Mouse (Mus musculus): ENCODE measurements at regions not wholly inside any gene's neighbourhood (a gene's known extent, or its start where the extent isn't known, plus 50 kb on each side); places are given as distances from the start of the nearest gene placed in this dataset.

DNA sequence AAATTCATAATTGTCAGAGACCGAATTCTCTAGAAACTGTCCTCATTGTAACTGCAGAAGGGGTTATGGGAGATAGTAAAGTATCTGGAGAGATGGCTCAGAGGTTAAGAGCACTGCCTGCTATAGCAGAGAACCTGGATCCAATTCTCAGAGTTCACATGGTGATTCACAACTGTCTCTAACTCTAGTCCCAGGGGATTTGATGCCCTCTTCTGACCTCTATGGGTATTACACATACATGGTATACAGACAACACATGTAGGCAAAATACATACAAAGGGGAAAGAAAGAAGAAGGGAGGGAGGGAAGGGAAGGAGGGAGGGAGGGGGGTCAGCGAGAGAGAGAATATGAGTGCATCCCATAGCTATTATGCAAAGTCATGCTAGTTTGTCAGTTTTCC is 222.8 kb upstream of the Usp24 start:
- H3K4me1 ChIP-seq (ENCODE audit: control insufficient read depth, insufficient read depth, low read length) = no peaks in the 10 kb centered on the region

DNA sequence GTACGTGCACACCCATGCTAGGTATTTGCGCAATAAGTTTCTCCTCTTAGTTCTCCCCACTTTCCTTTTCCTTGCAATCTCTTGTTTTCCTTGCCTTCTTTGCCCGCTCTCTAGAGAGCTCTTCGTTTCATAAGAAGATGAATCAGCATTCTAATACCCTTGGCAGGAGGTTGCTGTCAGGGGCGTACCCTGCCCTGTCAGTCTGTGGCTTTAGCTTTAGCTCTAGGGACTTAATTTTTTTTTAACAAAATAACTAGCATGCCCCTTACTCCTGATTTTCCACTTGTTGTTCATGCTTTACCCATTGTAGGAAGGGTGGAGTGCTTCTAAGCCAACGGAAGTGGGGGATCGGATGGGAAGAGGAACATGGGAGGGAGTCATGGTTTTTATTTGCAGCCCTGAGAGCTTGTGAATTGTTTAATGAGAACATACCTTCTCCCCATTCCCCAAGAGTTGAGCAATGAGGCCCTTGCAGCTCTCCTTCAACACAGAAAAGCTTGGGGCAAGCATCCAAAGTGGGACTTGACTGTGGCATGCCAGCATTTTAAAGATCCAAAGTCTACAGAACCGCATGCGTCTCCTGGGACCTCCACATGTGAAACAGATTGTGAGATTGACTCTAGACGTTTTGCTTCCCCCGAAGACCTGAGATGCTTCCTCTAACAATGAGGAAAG is 221.0 kb upstream of the Usp24 start:
- TF ChIP-seq CTCF (IDR thresholded peaks at IDR 0.05; ENCODE audit: low read depth, low read length) = no peak
- TF ChIP-seq POLR2A (IDR thresholded peaks at IDR 0.05; ENCODE audit: borderline replicate concordance, low read depth, low read length) = no peak
- no peak overlapping the region for H3K27ac ChIP-seq (ENCODE audit: insufficient read depth, low read depth, low read length)
- H3K4me1 ChIP-seq (ENCODE audit: control insufficient read depth, insufficient read depth, low read length) = no peaks in the 10 kb centered on the region
- H3K4me3 ChIP-seq (ENCODE audit: insufficient read depth, low read length) = no peak overlapping the region

More for the DNA sequence above, 222.8 kb upstream of the Usp24 start:
- no peak overlapping the region for H3K27ac ChIP-seq (ENCODE audit: insufficient read depth, low read depth, low read length)
- H3K4me3 ChIP-seq (ENCODE audit: insufficient read depth, low read length) = no peak overlapping the region
- TF ChIP-seq POLR2A (IDR thresholded peaks at IDR 0.05; ENCODE audit: borderline replicate concordance, low read depth, low read length) = no peak
- no peak for TF ChIP-seq CTCF (IDR thresholded peaks at IDR 0.05; ENCODE audit: low read depth, low read length)

DNA sequence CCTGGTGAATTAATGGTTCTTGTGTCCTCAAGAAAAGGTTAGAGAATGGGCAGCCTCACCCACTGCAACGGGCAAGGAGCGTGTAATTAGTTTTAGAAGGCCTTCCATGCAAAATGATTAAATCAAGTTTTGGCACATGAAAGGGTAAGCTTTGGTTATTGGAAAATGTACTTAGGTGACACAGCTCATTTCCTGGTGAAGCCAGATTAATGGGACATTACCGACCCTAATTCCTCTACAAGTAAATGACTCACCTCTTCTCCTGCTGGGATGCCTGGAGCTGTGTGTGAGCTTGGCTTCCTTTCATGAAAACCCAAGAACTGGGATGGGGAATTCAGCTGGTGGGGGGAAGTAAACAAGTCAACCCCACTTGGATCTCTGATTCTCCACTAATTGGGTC is 219.9 kb upstream of the Usp24 start:
- Histone ChIP-seq H3K4me3 (ENCODE audit: insufficient read depth, low read length) (no peak overlapping the region), H3K4me1 (ENCODE audit: control insufficient read depth, insufficient read depth, low read length) (no peaks in the 10 kb centered on the region), H3K27ac (ENCODE audit: insufficient read depth, low read depth, low read length) (no peak overlapping the region)
- TF ChIP-seq POLR2A (IDR thresholded peaks at IDR 0.05; ENCODE audit: borderline replicate concordance, low read depth, low read length) = no peak
- TF ChIP-seq CTCF (IDR thresholded peaks at IDR 0.05; ENCODE audit: low read depth, low read length) = no peak

DNA sequence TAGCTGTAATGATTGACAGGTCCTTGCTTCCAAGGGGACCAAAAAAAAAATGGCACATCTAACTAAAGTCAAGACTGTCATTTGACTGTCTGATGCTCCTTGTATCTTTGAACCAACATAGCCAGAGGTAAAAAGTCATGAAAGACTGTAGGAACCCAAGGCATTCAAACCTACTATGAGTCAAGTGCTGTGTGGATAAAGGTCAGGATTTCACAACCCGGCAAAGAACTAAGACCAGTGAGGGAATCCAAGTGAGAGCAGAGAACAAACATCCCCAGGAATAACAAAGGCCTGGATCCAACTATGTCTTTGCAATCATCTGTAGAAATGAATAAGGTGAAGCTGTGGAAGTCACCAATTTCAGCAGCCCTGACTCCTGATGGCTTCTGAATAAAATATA is 218.2 kb upstream of the Usp24 start:
- no peak for TF ChIP-seq POLR2A (IDR thresholded peaks at IDR 0.05; ENCODE audit: borderline replicate concordance, low read depth, low read length)
- no peak for TF ChIP-seq CTCF (IDR thresholded peaks at IDR 0.05; ENCODE audit: low read depth, low read length)
- no peak overlapping the region for H3K27ac ChIP-seq (ENCODE audit: insufficient read depth, low read depth, low read length)
- H3K4me1 ChIP-seq (ENCODE audit: control insufficient read depth, insufficient read depth, low read length) = no peaks in the 10 kb centered on the region
- H3K4me3 ChIP-seq (ENCODE audit: insufficient read depth, low read length) = no peak overlapping the region

DNA sequence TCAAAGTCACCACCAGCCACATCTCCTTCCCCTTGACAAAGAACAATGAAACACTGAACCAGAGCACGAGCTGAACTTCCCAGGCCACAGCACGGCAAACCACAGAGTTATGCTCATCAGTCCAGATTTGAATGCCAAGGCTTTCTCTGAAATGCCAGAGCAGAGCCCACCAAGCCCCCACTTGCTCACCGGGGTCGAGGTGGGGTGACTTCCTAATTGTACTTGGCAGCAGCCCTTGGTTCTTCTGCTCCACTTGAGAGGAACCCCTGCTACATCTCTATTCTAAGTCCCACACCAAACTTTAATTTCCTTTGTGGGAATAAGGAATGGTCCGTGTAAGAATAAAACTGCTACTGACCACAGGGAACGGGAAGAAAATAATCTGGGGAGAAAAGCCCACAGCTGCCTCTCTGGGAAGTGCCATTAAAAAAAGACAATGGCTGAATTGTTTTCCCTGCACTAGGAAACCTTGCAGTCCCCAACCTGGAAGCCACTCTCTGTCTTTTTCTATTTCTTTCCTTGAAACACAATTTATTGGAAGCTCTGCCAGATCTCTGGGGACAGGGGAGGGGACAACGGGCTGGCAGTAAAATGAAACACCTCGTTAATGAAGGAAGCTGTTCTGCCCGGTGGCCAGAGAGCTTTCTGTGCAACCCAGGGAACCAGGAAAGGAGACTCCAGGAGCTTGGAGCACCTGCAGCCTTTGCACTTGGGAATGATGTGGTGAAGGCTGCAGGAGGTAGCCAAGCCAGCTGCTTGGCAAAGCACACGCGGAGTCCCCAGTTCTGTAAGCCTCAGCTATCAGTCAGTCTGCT is 215.6 kb upstream of the Usp24 start:
- no peak for TF ChIP-seq POLR2A (IDR thresholded peaks at IDR 0.05; ENCODE audit: borderline replicate concordance, low read depth, low read length)
- no peak for TF ChIP-seq CTCF (IDR thresholded peaks at IDR 0.05; ENCODE audit: low read depth, low read length)
- no peak overlapping the region for H3K27ac ChIP-seq (ENCODE audit: insufficient read depth, low read depth, low read length)
- H3K4me3 ChIP-seq (ENCODE audit: insufficient read depth, low read length) = no peak overlapping the region
- no peaks in the 10 kb centered on the region for H3K4me1 ChIP-seq (ENCODE audit: control insufficient read depth, insufficient read depth, low read length)

DNA sequence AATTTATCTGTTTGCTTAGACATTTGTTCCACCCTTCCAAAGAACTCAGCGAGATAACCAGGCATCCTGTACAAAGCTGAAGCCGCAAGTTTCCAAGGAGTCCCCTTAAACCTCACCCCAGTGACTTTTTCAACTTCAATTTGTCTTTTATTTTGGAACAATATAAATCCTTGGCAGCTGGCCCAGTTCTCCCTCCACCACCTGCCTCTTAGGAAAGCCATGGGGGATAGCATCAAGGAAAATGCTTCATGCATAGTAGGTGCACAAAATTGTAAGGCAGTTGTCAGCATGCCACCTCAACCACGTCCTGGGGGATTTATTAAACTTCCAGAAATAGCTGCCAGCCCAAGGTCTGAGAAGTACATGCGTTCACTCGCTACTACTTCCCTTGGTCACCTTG is 214.1 kb upstream of the Usp24 start:
- Histone ChIP-seq H3K27ac (ENCODE audit: insufficient read depth, low read depth, low read length) (no peak overlapping the region), H3K4me1 (ENCODE audit: control insufficient read depth, insufficient read depth, low read length) (no peaks in the 10 kb centered on the region), H3K4me3 (ENCODE audit: insufficient read depth, low read length) (no peak overlapping the region)
- TF ChIP-seq POLR2A (IDR thresholded peaks at IDR 0.05; ENCODE audit: borderline replicate concordance, low read depth, low read length) = no peak
- TF ChIP-seq CTCF (IDR thresholded peaks at IDR 0.05; ENCODE audit: low read depth, low read length) = no peak

DNA sequence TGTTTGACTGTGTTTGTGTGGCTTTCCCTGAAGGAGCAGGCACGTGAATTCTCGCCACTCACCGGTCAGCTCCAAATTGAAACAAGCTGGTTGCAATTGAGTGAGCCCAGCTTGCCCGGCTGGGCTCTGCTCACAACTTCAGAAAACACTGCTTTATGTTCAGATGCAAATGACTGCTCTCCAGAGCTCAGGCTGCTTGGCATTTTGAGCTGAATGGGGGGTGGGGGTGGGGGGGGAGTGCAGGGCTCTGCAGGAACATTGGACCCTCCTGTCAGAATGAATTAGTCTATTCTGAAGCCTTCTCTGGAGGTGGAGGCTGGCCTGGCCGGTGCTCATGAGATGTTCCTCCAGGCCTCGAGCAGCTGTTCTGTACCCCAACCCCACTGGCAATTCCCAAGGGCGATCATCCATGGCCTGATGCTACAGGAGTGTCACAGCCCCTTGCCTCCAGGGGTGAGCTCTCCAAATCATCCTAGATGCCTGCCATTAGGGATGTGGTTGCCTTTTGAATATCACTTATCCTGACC is 213.5 kb upstream of the Usp24 start:
- H3K4me1 ChIP-seq (ENCODE audit: control insufficient read depth, insufficient read depth, low read length) = no peaks in the 10 kb centered on the region
- H3K27ac ChIP-seq (ENCODE audit: insufficient read depth, low read depth, low read length) = no peak overlapping the region
- no peak for TF ChIP-seq POLR2A (IDR thresholded peaks at IDR 0.05; ENCODE audit: borderline replicate concordance, low read depth, low read length)
- no peak for TF ChIP-seq CTCF (IDR thresholded peaks at IDR 0.05; ENCODE audit: low read depth, low read length)
- H3K4me3 ChIP-seq (ENCODE audit: insufficient read depth, low read length) = no peak overlapping the region

DNA sequence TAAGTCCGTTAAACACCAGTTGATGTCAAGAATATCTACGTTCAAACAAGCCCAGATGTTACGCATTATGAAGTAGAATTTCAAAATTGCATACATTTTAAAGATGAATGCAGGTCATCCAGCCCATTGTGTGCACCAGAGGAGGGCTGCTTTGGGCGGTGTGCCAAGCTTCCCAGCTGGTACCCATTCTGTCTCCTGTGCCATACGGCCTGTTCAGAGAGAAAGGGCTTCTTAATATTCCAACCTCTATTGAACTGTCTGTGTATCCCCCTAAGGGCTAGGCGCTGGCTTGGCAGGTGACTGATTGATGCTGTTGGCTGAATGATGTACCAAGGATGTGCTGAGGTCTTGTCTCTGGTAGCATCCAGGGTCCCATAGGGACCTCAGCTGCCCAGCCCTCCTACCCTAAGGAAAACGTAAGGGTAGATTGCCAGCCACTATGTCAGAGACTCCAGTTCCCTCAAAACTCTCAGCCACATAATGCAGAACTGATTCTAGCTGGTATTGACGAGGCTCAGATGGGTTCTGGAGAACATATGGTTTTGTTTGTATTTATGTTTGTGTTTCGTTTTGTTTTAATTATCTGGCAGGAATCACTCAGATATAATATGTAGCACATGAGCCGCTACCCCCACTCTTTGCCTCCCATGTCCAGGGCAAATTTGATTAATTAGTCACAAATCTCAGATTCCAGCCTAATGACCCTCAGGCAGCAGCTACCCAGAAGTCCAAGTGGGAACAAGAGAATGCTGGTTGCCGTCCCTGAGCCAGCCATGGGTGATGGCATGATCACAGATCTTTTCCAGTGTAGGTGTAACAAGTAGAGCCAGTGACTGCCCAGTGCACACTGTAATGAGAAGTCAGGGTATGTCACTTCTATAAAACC is 212.0 kb upstream of the Usp24 start:
- TF ChIP-seq CTCF (IDR thresholded peaks at IDR 0.05; ENCODE audit: low read depth, low read length) (no peak), POLR2A (IDR thresholded peaks at IDR 0.05; ENCODE audit: borderline replicate concordance, low read depth, low read length) (no peak)
- H3K4me3 ChIP-seq (ENCODE audit: insufficient read depth, low read length) = no peak overlapping the region
- H3K4me1 ChIP-seq (ENCODE audit: control insufficient read depth, insufficient read depth, low read length) = no peaks in the 10 kb centered on the region
- H3K27ac ChIP-seq (ENCODE audit: insufficient read depth, low read depth, low read length) = no peak overlapping the region

DNA sequence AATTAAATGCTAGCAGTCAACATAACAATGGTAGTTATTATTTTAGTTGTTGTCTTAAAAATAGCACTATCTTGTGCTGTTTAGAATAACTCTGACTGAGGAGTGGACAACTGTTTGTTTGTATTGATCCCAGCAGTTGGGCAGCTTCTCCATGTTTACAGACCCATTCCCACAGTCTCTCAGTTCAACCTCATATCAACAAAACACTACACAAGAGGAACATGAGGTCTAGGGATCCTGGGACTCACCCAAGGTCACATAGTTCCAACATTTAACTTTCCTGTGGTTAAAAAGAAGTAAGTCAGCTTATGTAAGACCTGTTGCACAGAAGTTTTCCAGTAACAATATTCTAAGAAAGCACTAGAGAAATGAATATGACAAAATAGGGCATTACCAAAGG is 203.0 kb upstream of the Usp24 start:
- no peak overlapping the region for H3K27ac ChIP-seq (ENCODE audit: insufficient read depth, low read depth, low read length)
- TF ChIP-seq CTCF (IDR thresholded peaks at IDR 0.05; ENCODE audit: low read depth, low read length) = no peak
- no peak for TF ChIP-seq POLR2A (IDR thresholded peaks at IDR 0.05; ENCODE audit: borderline replicate concordance, low read depth, low read length)

More for the DNA sequence above, 203.0 kb upstream of the Usp24 start:
- Histone ChIP-seq H3K4me1 (ENCODE audit: control insufficient read depth, insufficient read depth, low read length) (no peaks in the 10 kb centered on the region), H3K4me3 (ENCODE audit: insufficient read depth, low read length) (no peak overlapping the region)

Data from bone marrow macrophage, adult 2 months (primary cell).